Mouse (Mus musculus) liver, adult (tissue): ENCODE measurements around the gene Golt1b.

Experiments used
- GATA4 ChIP-seq: IDR thresholded peaks from 2 replicates; pipeline ENCODE4 v1.6.1; 2014; ENCODE audit warnings: mild to moderate bottlenecking, low read length; ENCODE audit not compliant: insufficient replicate concordance

Golt1b gene

GRCm38 (mm10) chr6:142369568-142369967 lies 17.5 kb upstream of the Golt1b start:
- no peak for TF ChIP-seq GATA4

GRCm38 (mm10) chr6:142377081-142377480 lies 9.9 kb upstream of the Golt1b start:
- TF ChIP-seq GATA4: no peak

- no peak for TF ChIP-seq GATA4
These were observed 8.3 kb upstream of the Golt1b start for GRCm38 (mm10) chr6:142378576-142379330.

- TF ChIP-seq GATA4: no peak
These were observed 7.1 kb upstream of the Golt1b start for GRCm38 (mm10) chr6:142379961-142380360.

- no peak for TF ChIP-seq GATA4
These were observed 5.4 kb upstream of the Golt1b start for GRCm38 (mm10) chr6:142381615-142382014.

- no peak for TF ChIP-seq GATA4
These were observed 2.5 kb upstream of the Golt1b start for GRCm38 (mm10) chr6:142384521-142384920.

GRCm38 (mm10) chr6:142386285-142387010 lies 573 bp upstream of the Golt1b start:
- no peak for TF ChIP-seq GATA4

- no peak for TF ChIP-seq GATA4
These were observed 792 bp downstream of the Golt1b start for GRCm38 (mm10) chr6:142387755-142388271.

GRCm38 (mm10) chr6:142389101-142389500 lies 2.1 kb downstream of the Golt1b start:
- TF ChIP-seq GATA4: no peak

GRCm38 (mm10) chr6:142392312-142392711 lies 5.3 kb downstream of the Golt1b start:
- no peak for TF ChIP-seq GATA4

GRCm38 (mm10) chr6:142394669-142395068 lies 7.6 kb downstream of the Golt1b start:
- no peak for TF ChIP-seq GATA4

GRCm38 (mm10) chr6:142395756-142396155 lies 8.7 kb downstream of the Golt1b start:
- TF ChIP-seq GATA4: no peak

- no peak for TF ChIP-seq GATA4
These were observed 24.1 kb downstream of the Golt1b start for GRCm38 (mm10) chr6:142411140-142411539.

GRCm38 (mm10) chr6:142412906-142413491 lies 26.0 kb downstream of the Golt1b start, which contains the start of gene Spx:
Gene Spx (plus strand): TSS chr6:142413441.
- TF ChIP-seq GATA4: no peak

GRCm38 (mm10) chr6:142413845-142414244 lies 26.8 kb downstream of the Golt1b start:
- no peak for TF ChIP-seq GATA4

GRCm38 (mm10) chr6:142414597-142414996 lies 27.6 kb downstream of the Golt1b start:
- no peak for TF ChIP-seq GATA4

GRCm38 (mm10) chr6:142424976-142425375 lies 38.0 kb downstream of the Golt1b start:
- no peak for TF ChIP-seq GATA4
